Mouse (Mus musculus) lung, adult 18-20 months (tissue): ENCODE measurements around the gene Hpn.

ENCODE experiments used
- DNase-seq, 2 experiments: peaks; one replicate each; pipeline ENCODE4 v3.0.0; 2022; ENCODE audit warnings: mixed read lengths in 2 of 2

Gene Hpn

GRCm38 (mm10) chr7:31109796-31110195, 5.3 kb downstream of the Hpn start:
- DNase-seq: no peak

- DNase-seq: peak; percentile 61 to 72
These were observed 6.0 kb downstream of the Hpn start for GRCm38 (mm10) chr7:31109091-31109490.

GRCm38 (mm10) chr7:31107781-31108180, 7.3 kb downstream of the Hpn start:
- DNase-seq: no peak

GRCm38 (mm10) chr7:31106166-31106565, 8.9 kb downstream of the Hpn start:
- DNase-seq: no peak

GRCm38 (mm10) chr7:31105061-31105768, 9.9 kb downstream of the Hpn start:
- DNase-seq: no peak

- no peak for DNase-seq
These were observed 14.3 kb downstream of the Hpn start for GRCm38 (mm10) chr7:31100786-31101185.

GRCm38 (mm10) chr7:31099612-31099982, 15.5 kb downstream of the Hpn start:
- DNase-seq: no peak

- DNase-seq: no peak
These were observed 16.1 kb downstream of the Hpn start for GRCm38 (mm10) chr7:31098697-31099611.

GRCm38 (mm10) chr7:31097583-31098248, 17.4 kb downstream of the Hpn start:
- DNase-seq: peak; percentile 90 to 91

GRCm38 (mm10) chr7:31096892-31097564, 18.1 kb downstream of the Hpn start:
- no peak for DNase-seq

- DNase-seq: no peak
These were observed 20.2 kb downstream of the Hpn start for GRCm38 (mm10) chr7:31094774-31095501.

- DNase-seq: no peak
These were observed 25.4 kb downstream of the Hpn start for GRCm38 (mm10) chr7:31089721-31090120.

- DNase-seq: no peak
These were observed 26.9 kb downstream of the Hpn start for GRCm38 (mm10) chr7:31088206-31088605.

GRCm38 (mm10) chr7:31087262-31087661, 27.8 kb downstream of the Hpn start:
- DNase-seq: no peak

- DNase-seq: no peak
These were observed 28.8 kb downstream of the Hpn start for GRCm38 (mm10) chr7:31086175-31086755.

GRCm38 (mm10) chr7:31085171-31085570, 29.9 kb downstream of the Hpn start:
- DNase-seq: peak; percentile 46 to 67

- DNase-seq: no peak
These were observed 30.9 kb downstream of the Hpn start for GRCm38 (mm10) chr7:31084140-31084539.

GRCm38 (mm10) chr7:31082831-31083588, 32.1 kb downstream of the Hpn start:
- peak; percentile 30 to 63 for DNase-seq

GRCm38 (mm10) chr7:31082106-31082505, 33.0 kb downstream of the Hpn start:
- DNase-seq: no peak

- no peak for DNase-seq
These were observed 34.0 kb downstream of the Hpn start for GRCm38 (mm10) chr7:31081106-31081505.

- DNase-seq: no peak
These were observed 34.5 kb downstream of the Hpn start for GRCm38 (mm10) chr7:31080611-31081010.
